Mouse (Mus musculus) megakaryocyte, embryonic 14.5 days (primary cell): ENCODE results near the gene Fancd2. TPM values are rescaled to one million over a fixed set of nuclear protein-coding genes. Genes with fewer than 3 reads are reported as not detected.

Experiments
- H3K27me3 ChIP-seq: replicated peaks from 2 replicates; pipeline ENCODE3; 2012; ENCODE audit warnings: inconsistent platforms
- H3K36me3 ChIP-seq: replicated peaks from 2 replicates; pipeline ENCODE3; 2012; ENCODE audit warnings: low read length, inconsistent platforms, mixed read lengths
- H3K4me1 ChIP-seq: 2 replicates; pipeline ENCODE4 v1.6.1; 2012; ENCODE audit warnings: inconsistent platforms
- H3K4me3 ChIP-seq: replicated peaks from 2 replicates; pipeline ENCODE3; 2012; ENCODE audit warnings: moderate library complexity, mild to moderate bottlenecking, inconsistent platforms
- H3K9me3 ChIP-seq: 2 replicates; pipeline ENCODE4 v1.6.1; 2012; ENCODE audit warnings: inconsistent platforms
- FLI1 ChIP-seq: IDR thresholded peaks from 2 replicates; pipeline ENCODE4 v1.6.1; 2012; ENCODE audit warnings: low read length, inconsistent platforms, mixed read lengths
- GATA1 ChIP-seq: IDR thresholded peaks from 3 replicates; pipeline ENCODE4 v1.6.1; 2012; ENCODE audit warnings: mixed read lengths, low read length, inconsistent platforms, borderline replicate concordance
- polyA plus RNA-seq: library from polyadenylated mRNA; stranded (reverse); fragments of >175 nt; gene quantifications from 2 replicates; pipeline ENCODE4 v1.2.3, GENCODE M21; 2012; ENCODE audit warnings: low replicate concordance; ENCODE audit not compliant: insufficient read depth

Fancd2 gene
- polyA plus RNA-seq, 1 experiment: 0.08 TPM

- Histone ChIP-seq H3K4me3 (no peak overlapping the region), H3K36me3 (peaks cover 5% of the 10 kb centered on the region), H3K9me3 (no peaks in the 10 kb centered on the region), H3K27me3 (peaks cover 48% of the 10 kb centered on the region), H3K4me1 (peaks cover 23% of the 10 kb centered on the region)
- no peak for TF ChIP-seq FLI1
- TF ChIP-seq GATA1: no peak
These were observed 113.3 kb downstream of the Fancd2 start for GRCm38 (mm10) chr6:113644808-113645207.

Other genes with a start within 250 kb of the Fancd2 start
- gene Cpne9, start 249.4 kb upstream of the Fancd2 start, polyA plus RNA-seq: 0.43 and 2.3 TPM in 2 replicates
- gene Brpf1, start 224.5 kb upstream of the Fancd2 start, polyA plus RNA-seq: 10.2 and 16.6 TPM in 2 replicates
- 13.9 and 21.9 TPM in 2 replicates for gene Ogg1, start 204.7 kb upstream of the Fancd2 start, polyA plus RNA-seq
- 20.3 and 31.4 TPM in 2 replicates for gene Camk1, start 187.7 kb upstream of the Fancd2 start, polyA plus RNA-seq
- gene Tada3, start 153.8 kb upstream of the Fancd2 start, polyA plus RNA-seq: 34.8 and 158 TPM in 2 replicates
- gene Arpc4, start 153.6 kb upstream of the Fancd2 start, polyA plus RNA-seq: 689 and 1,078 TPM in 2 replicates
- gene Ttll3, start 142.4 kb upstream of the Fancd2 start, polyA plus RNA-seq: 28.0 and 63.9 TPM in 2 replicates
- gene Rpusd3, start 112.3 kb upstream of the Fancd2 start, polyA plus RNA-seq: 76.2 and 91.3 TPM in 2 replicates
- not detected in 2 replicates for gene Cidec, start 95.9 kb upstream of the Fancd2 start, polyA plus RNA-seq
- 1.5 and 10.3 TPM in 2 replicates for gene Jagn1, start 89.1 kb upstream of the Fancd2 start, polyA plus RNA-seq
- gene Il17re, start 73.2 kb upstream of the Fancd2 start, polyA plus RNA-seq: 1.0 TPM in 1 of 2 replicates, not detected in the other
- 0.25 TPM in 1 of 2 replicates, not detected in the other for gene Il17rc, start 60.3 kb upstream of the Fancd2 start, polyA plus RNA-seq
- gene Creld1, start 48.4 kb upstream of the Fancd2 start, polyA plus RNA-seq: 157 and 220 TPM in 2 replicates
- 0.57 TPM in 1 of 2 replicates, not detected in the other for gene Prrt3, start 29.8 kb upstream of the Fancd2 start, polyA plus RNA-seq
- gene Emc3, start within 50 bp of the Fancd2 start, polyA plus RNA-seq: 28.9 and 48.3 TPM in 2 replicates
- gene Fancd2os, start 69.0 kb downstream of the Fancd2 start, polyA plus RNA-seq: not detected in 2 replicates
- 5.0 and 27.4 TPM in 2 replicates for gene Brk1, start 73.1 kb downstream of the Fancd2 start, polyA plus RNA-seq
- gene Vhl, start 92.3 kb downstream of the Fancd2 start, polyA plus RNA-seq: 2.8 and 7.5 TPM in 2 replicates
- gene Irak2, start 106.8 kb downstream of the Fancd2 start, polyA plus RNA-seq: 31.8 and 48.4 TPM in 2 replicates
- gene Tatdn2, start 165.4 kb downstream of the Fancd2 start, polyA plus RNA-seq: 10.1 and 13.2 TPM in 2 replicates
- 2.5 TPM in 1 of 2 replicates, not detected in the other for gene Ghrl, start 188.2 kb downstream of the Fancd2 start, polyA plus RNA-seq
- 10.4 and 37.7 TPM in 2 replicates for gene Sec13, start 209.1 kb downstream of the Fancd2 start, polyA plus RNA-seq